Mouse (Mus musculus): Measurements from ENCODE around the gene Mr1. TPM values are rescaled to one million over a fixed set of nuclear protein-coding genes. Genes with fewer than 3 reads are reported as not detected.
"Not testable (repeated sequence)": the region's sequence is repeated elsewhere in the genome, so short reads cannot be mapped to it uniquely, and the experiment has no call there.

The Mr1 gene
- total RNA-seq (2021): 1 to 10 TPM; 6.4 to 8.5 TPM

- peak; percentile 37 to 40 for DNase-seq
- intact Hi-C loops (cut with DNase I): no loop called here
Measured at GRCm38 (mm10) chr1:155146572-155146980, at the start of gene Mr1. TSS of gene Mr1 (minus strand) at chr1:155146814.

DNA sequence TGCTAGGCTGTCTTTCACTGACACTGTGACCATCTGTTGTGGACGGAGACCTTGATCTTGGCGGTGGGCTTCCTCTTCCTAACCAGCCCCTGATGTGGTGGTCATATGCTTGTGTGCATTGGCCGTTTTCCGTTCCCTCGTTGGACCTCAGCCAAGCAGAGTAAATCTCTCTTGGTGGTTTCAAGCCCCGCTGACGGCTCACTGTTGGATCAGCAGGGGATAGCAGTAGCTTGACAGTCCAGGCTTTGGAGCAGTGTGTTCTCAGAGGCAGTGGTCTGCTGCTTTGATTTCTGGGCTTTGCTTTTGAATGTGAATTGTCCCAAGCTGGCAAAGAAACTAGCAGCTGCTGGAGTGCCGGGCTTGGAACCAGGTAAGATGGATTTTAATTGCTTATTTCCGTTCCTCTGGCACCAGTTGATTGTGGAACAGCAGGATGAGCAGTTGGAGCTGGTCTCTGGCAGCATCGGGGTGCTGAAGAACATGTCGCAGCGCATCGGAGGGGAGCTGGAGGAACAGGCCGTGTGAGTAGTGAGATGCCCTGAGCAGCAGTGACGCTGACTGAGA, 46.3 kb upstream of the Mr1 start:
- intact Hi-C loops (cut with DNase I): no loop called here
- DNase-seq: no peak

- DNase-seq: no peak
- intact Hi-C loops (cut with DNase I): no loop called here
Measured at GRCm38 (mm10) chr1:155191671-155192070, 45.1 kb upstream of the Mr1 start.

- intact Hi-C loops (cut with DNase I): no loop called here
Measured at GRCm38 (mm10) chr1:155191219-155191618, 44.6 kb upstream of the Mr1 start.

DNA sequence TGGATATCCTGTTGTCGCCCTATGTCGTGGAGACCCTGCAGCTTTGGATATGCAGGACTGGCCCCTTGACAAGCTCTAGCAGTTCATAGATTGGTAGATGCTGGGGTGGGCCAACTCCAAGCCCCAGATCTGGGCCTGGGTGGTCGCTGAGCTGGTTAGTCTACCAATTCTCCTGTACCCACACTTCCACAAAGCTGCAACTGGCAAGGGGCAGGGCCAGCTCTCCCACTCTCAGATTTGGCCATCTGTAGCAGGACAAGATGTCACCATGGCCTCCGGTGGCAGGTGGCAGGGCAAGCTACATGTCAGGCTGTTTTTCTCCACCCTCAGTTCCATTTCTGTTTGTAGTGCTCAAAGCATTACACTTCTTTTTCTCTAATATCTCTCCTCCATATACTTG, 42.0 kb upstream of the Mr1 start:
- no peak for DNase-seq
- intact Hi-C loops (cut with DNase I): no loop called here

More at GRCm38 (mm10) chr1:155191219-155191618, 44.6 kb upstream of the Mr1 start:
- DNase-seq: no peak

- intact Hi-C loops (cut with DNase I): no loop called here
- no peak for DNase-seq
Measured at GRCm38 (mm10) chr1:155184191-155184590, 37.6 kb upstream of the Mr1 start.

- intact Hi-C loops (cut with DNase I): no loop called here
- DNase-seq: no peak
Measured at GRCm38 (mm10) chr1:155178192-155178924, 31.7 kb upstream of the Mr1 start.

- intact Hi-C loops (cut with DNase I): no loop called here
- DNase-seq: no peak
Measured at GRCm38 (mm10) chr1:155174424-155174823, 27.8 kb upstream of the Mr1 start.

DNA sequence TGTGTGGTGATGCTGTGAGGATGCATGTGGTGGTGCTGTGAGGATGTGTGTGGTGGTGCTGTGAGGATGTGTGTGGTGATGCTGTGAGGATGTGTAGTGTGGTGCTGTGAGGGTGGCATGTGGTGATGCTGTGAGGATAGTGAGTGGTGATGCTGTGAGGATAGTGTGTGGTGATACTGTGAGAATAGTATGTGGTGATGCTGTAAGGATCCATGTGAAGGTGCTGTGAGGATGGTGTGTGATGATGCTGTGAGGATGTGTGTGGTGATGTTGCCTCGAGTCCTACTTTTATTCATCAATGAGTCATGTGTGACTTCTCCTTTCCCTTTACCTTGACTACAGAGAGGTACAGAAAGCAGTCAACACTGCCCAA, 27.0 kb upstream of the Mr1 start:
- DNase-seq; intact Hi-C loops (cut with DNase I): not testable (repeated sequence)

- intact Hi-C loops (cut with DNase I): no loop called here
- no peak for DNase-seq
Measured at GRCm38 (mm10) chr1:155172895-155173643, 26.5 kb upstream of the Mr1 start.

DNA sequence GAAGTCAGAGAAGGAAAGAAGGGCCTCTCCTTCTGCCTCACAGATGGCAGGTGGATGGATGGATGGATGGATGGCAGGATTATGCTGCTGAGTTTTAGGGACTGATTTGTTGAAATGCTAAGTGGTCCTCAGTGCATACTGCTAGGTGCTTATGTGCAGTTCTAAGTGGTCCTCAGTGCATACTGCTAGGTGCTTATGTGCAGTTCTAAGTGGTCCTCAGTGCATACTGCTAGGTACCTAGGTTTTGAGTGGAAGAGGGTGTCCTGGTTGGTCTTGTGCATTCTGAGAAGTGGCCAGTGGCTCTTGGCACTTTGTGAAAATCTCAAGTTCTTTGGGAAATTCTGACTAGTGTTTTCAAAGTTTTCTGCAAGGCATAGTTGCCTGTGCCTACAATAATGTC, 23.3 kb upstream of the Mr1 start:
- intact Hi-C loops (cut with DNase I): no loop called here
- no peak for DNase-seq

- DNase-seq: no peak
- intact Hi-C loops (cut with DNase I): no loop called here
Measured at GRCm38 (mm10) chr1:155167453-155167852, 20.8 kb upstream of the Mr1 start.

- intact Hi-C loops (cut with DNase I): no loop called here
- DNase-seq: peak; percentile 54 to 70
Measured at GRCm38 (mm10) chr1:155158970-155159484, 12.4 kb upstream of the Mr1 start.

- peak; percentile 97 to 98 for DNase-seq
- intact Hi-C loops (cut with DNase I): no loop called here
Measured at GRCm38 (mm10) chr1:155158141-155158969, 11.7 kb upstream of the Mr1 start, which contains the start of gene Stx6. TSS of gene Stx6 (plus strand) at chr1:155158715.

DNA sequence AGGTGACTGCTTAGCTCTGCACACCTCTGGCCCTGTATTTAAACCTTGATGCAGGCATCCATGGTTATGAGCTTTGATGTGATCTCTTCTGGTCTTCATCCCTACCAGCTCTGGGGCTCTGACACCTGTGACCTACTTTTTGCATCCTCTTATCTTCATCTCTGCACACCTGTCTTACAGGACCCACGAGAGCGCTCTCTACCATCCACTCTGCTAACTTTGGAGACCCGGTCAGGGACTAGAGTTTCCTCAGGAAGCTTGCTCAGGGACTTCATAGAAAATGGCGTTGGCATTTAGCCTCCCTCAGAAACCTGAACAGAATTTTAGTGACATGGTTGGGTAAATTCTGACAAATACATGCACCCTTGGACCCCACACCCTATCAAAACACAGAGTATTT, 7.3 kb upstream of the Mr1 start:
- no peak for DNase-seq
- intact Hi-C loops (cut with DNase I): no loop called here

DNA sequence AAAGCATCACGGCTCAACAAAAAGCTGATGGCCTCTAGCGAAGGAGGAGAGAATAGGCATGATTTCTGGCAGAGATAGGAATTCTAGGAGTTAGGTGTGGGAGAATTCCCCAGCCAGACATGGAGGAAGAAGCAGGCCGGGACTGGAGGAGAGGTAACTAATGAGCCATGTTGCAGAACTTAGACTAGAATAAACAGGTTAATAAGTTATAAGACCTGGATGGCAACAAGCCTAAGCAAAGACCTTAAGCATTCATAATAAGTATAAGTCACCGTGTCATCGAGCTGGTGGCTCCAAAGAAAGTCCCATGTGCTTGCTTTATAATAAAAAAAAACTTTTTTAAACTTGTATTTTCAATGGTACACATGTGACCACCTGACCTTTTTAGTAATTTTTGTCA, 4.2 kb upstream of the Mr1 start:
- DNase-seq: no peak

DNA sequence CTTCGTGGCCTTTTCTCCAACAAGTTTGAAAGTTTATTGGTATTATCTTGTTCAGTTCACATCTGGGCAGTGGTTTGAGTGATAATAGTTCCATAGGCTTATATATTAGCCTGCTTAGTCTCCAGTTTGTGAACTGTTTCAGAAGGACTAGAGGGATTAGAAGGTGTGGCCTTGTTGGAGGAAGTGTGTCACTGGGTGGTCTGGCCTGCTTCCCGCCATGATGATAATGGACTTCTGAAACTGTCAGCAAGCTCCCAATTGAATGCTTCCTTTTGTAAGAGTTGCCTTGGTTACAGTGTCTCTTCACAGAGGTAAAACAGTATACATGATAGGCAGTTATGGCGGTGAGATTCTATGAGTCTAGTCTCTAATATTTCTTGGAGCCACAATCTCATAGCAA, 2.8 kb upstream of the Mr1 start:
- intact Hi-C loops (cut with DNase I): no loop called here
- no peak for DNase-seq

More for the DNA sequence above, 4.2 kb upstream of the Mr1 start:
- intact Hi-C loops (cut with DNase I): no loop called here

- intact Hi-C loops (cut with DNase I): no loop called here
- DNase-seq: no peak
Measured at GRCm38 (mm10) chr1:155147228-155147627, 614 bp upstream of the Mr1 start.

- no peak for DNase-seq
- intact Hi-C loops (cut with DNase I): no loop called here
Measured at GRCm38 (mm10) chr1:155145620-155146019, 994 bp downstream of the Mr1 start.

DNA sequence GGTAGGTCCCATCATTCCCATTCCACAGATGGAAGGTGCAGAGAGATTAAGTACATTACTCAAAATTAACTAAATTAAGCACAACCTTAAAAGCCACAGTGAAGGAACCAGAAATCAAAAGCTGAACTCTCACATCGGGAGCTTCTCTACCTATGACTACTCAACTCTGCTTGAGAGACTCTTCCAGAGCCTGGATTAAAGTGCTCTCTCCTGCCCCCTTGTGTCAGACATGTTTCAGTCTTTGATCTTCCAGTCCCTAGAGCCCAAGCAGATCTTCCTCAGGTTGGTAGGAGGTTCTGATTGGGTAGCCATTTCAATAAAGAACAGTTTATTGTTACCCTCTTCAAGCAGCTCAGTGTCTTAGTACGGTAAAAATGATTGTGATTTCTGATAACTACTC, 6.5 kb downstream of the Mr1 start:
- intact Hi-C loops (cut with DNase I): loop anchor here (1.0 to 2.0 kb wide), 3 partner anchors 41 to 91 kb away; partner anchors contain the start of gene Ier5
- peak; percentile 72 for DNase-seq
